Mouse (Mus musculus) neural tube, embryonic 11.5 days (tissue): Measurements from ENCODE around the gene Klhl6. TPM values are rescaled to one million over a fixed set of nuclear protein-coding genes. Genes with fewer than 3 reads are reported as not detected.

Experiments
- ATAC-seq: fragments of 200-750 bp; cut with Nextera tagmentation; 2 replicates; pipeline ENCODE4 v1.8.0; 2017; ENCODE audit warnings: moderate number of reproducible peaks, mild to moderate bottlenecking, moderate TSS enrichment, moderate library complexity; ENCODE audit not compliant: insufficient read depth, low FRiP score, low TSS enrichment
- DNase-seq: peaks from one replicate; pipeline ENCODE4 v3.0.0-alpha.2; 2015; ENCODE audit warnings: low spot score
- H3K27ac ChIP-seq: fragments of 300-500 bp; sonication (generic); 2 replicates; pipeline ENCODE4 v1.5.1; 2014; ENCODE audit warnings: low read depth, mild to moderate bottlenecking, low read length
- H3K27me3 ChIP-seq: fragments of 300-500 bp; sonication (generic); 2 replicates; pipeline ENCODE4 v1.6.1; 2014; ENCODE audit warnings: mild to moderate bottlenecking, low read length, mixed read lengths; ENCODE audit not compliant: control insufficient read depth, insufficient read depth
- H3K36me3 ChIP-seq: fragments of 300-500 bp; sonication (generic); 2 replicates; pipeline ENCODE4 v1.6.1; 2014; ENCODE audit warnings: mild to moderate bottlenecking, low read length, moderate library complexity, mixed read lengths; ENCODE audit not compliant: control insufficient read depth, insufficient read depth
- H3K4me1 ChIP-seq: fragments of 300-500 bp; sonication (generic); 2 replicates; pipeline ENCODE4 v1.6.1; 2014; ENCODE audit warnings: low read length, mixed read lengths; ENCODE audit not compliant: control insufficient read depth, insufficient read depth
- H3K4me2 ChIP-seq: fragments of 300-500 bp; sonication (generic); 2 replicates; pipeline ENCODE4 v1.6.1; 2014; ENCODE audit warnings: low read depth, mild to moderate bottlenecking, moderate library complexity
- H3K4me3 ChIP-seq: fragments of 300-500 bp; sonication (generic); 2 replicates; pipeline ENCODE4 v1.5.1; 2014; ENCODE audit warnings: low read depth, low read length
- H3K9ac ChIP-seq: fragments of 300-500 bp; sonication (generic); 2 replicates; pipeline ENCODE4 v1.6.1; 2014; ENCODE audit warnings: mild to moderate bottlenecking, low read length
- H3K9me3 ChIP-seq: fragments of 300-500 bp; sonication (generic); 2 replicates; pipeline ENCODE4 v1.6.1; 2016; ENCODE audit warnings: low read length; ENCODE audit not compliant: control insufficient read depth
- WGBS: fragments of 180-500 bp; shearing (Covaris S2); extraction: QIAGEN DNeasy Blood & Tissue Kit; methylation state at CpG from one replicate; pipeline ENCODE4 v1.1.7; 2014; 5-methylcytosine and 5-hydroxymethylcytosine counted together
- polyA plus RNA-seq: library from polyadenylated mRNA; unstranded; fragments of >200 nt; fragmentation: Nextera tagmentation; extraction: Ambion mirVana; gene quantifications from 2 replicates; pipeline ENCODE4 v1.2.1, GENCODE M21; 2014

Gene Klhl6
- polyA plus RNA-seq, 1 experiment from 2014 or later: 9.7 TPM

DNA sequence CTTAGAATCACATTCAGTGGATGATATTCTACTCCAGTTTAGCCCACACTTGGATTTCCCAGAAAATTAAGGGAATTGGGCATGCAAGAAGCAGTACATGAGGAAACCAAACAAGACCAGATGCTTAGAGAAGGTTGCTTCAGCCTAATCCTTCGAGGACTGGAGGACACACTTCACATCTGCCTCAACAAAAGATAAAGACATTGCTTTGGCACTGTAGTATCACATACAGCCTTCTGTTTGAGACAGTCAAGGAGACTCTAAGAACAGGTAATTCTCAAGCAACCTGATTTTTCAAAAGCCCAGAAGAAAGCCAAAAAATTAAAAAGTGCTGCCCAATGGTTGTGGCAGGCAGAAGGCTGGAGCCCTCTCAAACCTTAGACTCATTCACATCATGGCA, 16.4 kb downstream of the Klhl6 start:
- Histone ChIP-seq H3K27ac (no peak overlapping the region), H3K36me3 (no peaks in the 10 kb centered on the region), H3K4me1 (no peaks in the 10 kb centered on the region), H3K4me2 (no peak overlapping the region), H3K9me3 (no peaks in the 10 kb centered on the region), H3K9ac (no peak overlapping the region), H3K4me3 (no peak overlapping the region), H3K27me3 (no peaks in the 10 kb centered on the region)
- WGBS: 73% methylated on average over 1 of the region's 1 CpGs
- no peak for ATAC-seq
- no peak for DNase-seq

DNA sequence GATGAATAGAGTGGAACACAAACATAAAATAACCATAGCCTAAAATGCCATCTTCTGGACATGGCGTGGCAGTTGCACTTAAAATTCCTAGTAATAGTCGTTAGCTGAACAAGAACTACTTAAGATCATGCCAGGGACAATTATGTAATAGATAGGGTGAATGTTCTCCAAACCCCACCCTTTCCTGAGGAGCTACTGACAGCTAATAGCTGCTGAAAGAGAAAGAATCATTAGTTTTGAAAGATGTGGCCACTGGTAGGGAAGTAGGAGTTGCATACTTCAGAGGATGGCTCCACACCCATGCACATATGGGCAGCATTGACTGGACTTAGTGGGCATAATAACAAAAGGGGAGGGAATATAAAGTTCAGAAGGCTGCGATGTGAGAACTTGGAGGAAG, 19.9 kb downstream of the Klhl6 start:
- Histone ChIP-seq H3K4me3 (no peak overlapping the region), H3K27me3 (no peaks in the 10 kb centered on the region), H3K4me1 (no peaks in the 10 kb centered on the region), H3K4me2 (no peak overlapping the region), H3K9me3 (no peaks in the 10 kb centered on the region), H3K9ac (no peak overlapping the region), H3K36me3 (no peaks in the 10 kb centered on the region), H3K27ac (no peak overlapping the region)
- DNase-seq (no peak), ATAC-seq (no peak)
- 90% methylated on average over 3 of the region's 3 CpGs for WGBS

DNA sequence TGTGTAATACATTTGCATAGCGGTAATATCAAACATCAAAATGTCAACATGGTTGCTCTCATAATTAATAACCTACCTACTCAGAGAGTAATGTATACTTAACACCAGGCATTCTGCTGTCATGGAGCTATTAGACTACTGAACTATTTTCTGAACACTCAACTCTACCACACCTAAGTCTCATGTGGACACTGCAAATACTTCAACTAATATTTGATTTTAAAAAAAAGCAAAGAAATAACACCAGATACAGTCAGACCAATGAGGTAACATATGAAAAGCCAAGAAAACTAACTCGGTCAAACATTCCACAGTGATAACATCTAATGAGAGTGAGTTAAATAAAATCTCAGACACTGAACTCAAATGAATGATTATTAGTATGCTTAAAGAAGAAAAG, 21.8 kb downstream of the Klhl6 start:
- H3K4me3 ChIP-seq: no peak overlapping the region
- DNase-seq (no peak), ATAC-seq (no peak)
- no peaks in the 10 kb centered on the region for H3K36me3 ChIP-seq
- no peak overlapping the region for H3K9ac ChIP-seq
- H3K9me3 ChIP-seq: no peaks in the 10 kb centered on the region
- no peaks in the 10 kb centered on the region for H3K4me1 ChIP-seq
- H3K27ac ChIP-seq: no peak overlapping the region
- 91% methylated on average over 2 of the region's 2 CpGs for WGBS
- H3K27me3 ChIP-seq: no peaks in the 10 kb centered on the region
- no peak overlapping the region for H3K4me2 ChIP-seq

DNA sequence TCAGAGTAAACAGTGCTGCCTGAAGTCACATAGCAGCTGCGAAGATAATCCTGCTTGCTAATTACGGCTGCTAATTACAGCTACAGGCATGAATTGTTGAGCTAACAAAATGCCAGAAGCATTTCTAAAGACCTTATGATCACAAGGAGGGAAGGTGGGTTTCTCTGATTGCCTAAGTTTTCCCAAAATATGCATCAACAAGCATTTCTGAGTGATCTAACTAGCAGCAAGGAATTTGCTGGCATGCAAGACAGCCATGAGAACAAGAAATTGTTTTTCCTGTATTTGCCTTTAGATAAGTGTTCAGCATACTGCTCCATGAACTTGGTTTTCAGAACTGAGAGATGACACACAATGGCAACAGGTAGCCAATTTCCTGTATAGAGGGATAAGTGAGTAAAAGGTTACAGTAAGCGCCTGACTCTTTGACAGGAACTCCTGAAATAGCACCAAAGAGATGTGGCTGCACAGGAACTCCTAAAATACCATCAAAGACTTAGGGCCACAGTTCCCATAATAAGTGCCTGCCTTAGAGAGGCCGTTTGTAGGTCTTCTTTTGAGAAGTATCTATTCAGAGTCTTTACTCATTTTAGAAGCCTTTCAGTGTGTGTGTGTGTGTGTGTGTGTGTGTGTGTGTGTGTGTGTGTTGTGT, 22.3 kb downstream of the Klhl6 start:
- no peaks in the 10 kb centered on the region for H3K27me3 ChIP-seq
- no peaks in the 10 kb centered on the region for H3K9me3 ChIP-seq

DNA sequence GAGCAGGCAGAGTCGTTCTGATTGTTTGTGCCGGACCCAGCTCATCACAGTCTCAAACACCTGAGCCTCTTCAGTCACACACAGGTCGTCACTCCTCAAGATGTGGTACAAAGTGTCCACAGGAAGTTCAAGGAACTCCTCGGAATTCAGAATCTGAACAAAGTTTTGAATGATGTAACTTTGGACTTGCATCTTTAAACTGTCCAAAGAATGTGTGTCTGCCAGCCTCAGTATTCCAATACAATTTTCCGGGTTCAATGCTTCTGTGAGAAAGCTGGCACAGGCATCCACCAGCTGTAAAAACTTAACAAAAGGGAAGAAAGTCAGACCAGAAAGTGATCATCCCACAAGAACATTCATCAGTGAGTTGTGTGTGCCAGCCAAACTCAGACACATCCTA, 25.8 kb downstream of the Klhl6 start:
- no peak overlapping the region for H3K27ac ChIP-seq
- no peak overlapping the region for H3K9ac ChIP-seq
- no peaks in the 10 kb centered on the region for H3K27me3 ChIP-seq
- no peaks in the 10 kb centered on the region for H3K9me3 ChIP-seq
- H3K4me3 ChIP-seq: no peak overlapping the region
- no peak overlapping the region for H3K4me2 ChIP-seq
- no peaks in the 10 kb centered on the region for H3K4me1 ChIP-seq
- WGBS: 81% methylated on average over 5 of the region's 5 CpGs
- H3K36me3 ChIP-seq: no peaks in the 10 kb centered on the region
- no peak for DNase-seq
- no peak for ATAC-seq

More for the DNA sequence above, 22.3 kb downstream of the Klhl6 start:
- H3K4me2 ChIP-seq: no peak overlapping the region
- ATAC-seq (no peak), DNase-seq (no peak)
- H3K4me1 ChIP-seq: no peaks in the 10 kb centered on the region
- no peak overlapping the region for H3K27ac ChIP-seq
- H3K4me3 ChIP-seq: no peak overlapping the region
- no peak overlapping the region for H3K9ac ChIP-seq
- no peaks in the 10 kb centered on the region for H3K36me3 ChIP-seq
- WGBS: 68% methylated on average over 4 of the region's 4 CpGs

DNA sequence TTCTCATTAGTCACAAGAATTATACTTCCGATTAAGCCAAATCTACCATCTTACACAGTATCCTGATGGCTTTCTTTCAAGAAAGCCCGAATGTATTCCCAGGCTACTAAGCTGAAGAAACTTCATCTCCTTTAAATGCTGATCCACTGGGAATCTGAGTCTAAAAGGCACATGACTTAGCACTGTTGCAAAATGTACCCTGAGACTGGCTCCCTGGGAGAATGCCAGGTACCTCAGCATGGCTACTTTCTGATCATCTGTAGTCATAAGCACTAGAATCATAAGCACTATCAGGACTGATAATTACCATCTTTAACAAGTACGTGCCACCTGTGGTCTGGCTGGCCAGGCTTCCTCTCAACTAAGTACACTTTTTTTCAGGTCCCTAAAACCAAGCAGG, 35.5 kb downstream of the Klhl6 start:
- Histone ChIP-seq H3K4me3 (no peak overlapping the region), H3K9me3 (no peaks in the 10 kb centered on the region), H3K4me2 (no peak overlapping the region), H3K27ac (no peak overlapping the region), H3K36me3 (no peaks in the 10 kb centered on the region), H3K9ac (no peak overlapping the region), H3K4me1 (no peaks in the 10 kb centered on the region), H3K27me3 (no peaks in the 10 kb centered on the region)
- ATAC-seq: no peak
- DNase-seq: no peak
- 87% methylated on average over 3 of the region's 3 CpGs for WGBS

DNA sequence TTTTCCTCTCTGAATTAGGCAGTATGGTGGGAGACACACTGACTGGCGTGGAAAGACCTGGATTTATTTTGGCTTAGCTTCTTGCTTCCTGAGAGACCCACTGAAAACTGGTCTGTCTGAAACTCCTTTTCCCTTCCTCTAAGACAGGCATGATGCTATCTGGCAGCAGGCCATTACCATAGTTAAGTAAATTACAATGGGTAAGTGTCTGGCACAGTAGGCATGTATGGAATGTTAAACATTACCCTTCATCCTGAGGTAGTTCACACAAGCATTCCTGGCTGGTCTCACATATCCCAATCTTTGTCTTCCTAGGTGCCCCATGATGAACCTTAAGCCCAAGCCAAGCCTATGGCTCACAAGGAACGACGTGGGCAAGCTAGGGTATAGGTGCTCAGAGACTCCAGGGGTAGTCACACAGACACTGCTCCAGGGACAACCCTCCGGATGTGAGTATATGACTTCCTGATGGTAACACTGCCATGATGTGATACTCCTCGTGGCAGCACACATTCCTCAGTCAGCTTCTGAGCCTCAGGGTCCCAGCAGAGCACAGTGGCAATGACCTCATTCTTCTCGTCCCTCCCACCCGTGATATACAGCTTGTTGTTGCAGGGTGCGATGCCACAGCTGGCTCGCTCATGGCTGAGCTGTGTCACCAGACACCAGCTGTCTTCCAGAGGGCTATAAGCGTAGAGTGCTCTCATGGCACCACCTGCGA, 36.1 kb downstream of the Klhl6 start:
- no peak for DNase-seq
- WGBS: 74% methylated on average over 11 of the region's 11 CpGs
- no peaks in the 10 kb centered on the region for H3K27me3 ChIP-seq
- H3K27ac ChIP-seq: no peak overlapping the region
- ATAC-seq: no peak
- H3K4me2 ChIP-seq: no peak overlapping the region
- H3K9me3 ChIP-seq: no peaks in the 10 kb centered on the region
- no peak overlapping the region for H3K9ac ChIP-seq
- H3K4me3 ChIP-seq: no peak overlapping the region
- H3K4me1 ChIP-seq: no peaks in the 10 kb centered on the region
- H3K36me3 ChIP-seq: no peaks in the 10 kb centered on the region

DNA sequence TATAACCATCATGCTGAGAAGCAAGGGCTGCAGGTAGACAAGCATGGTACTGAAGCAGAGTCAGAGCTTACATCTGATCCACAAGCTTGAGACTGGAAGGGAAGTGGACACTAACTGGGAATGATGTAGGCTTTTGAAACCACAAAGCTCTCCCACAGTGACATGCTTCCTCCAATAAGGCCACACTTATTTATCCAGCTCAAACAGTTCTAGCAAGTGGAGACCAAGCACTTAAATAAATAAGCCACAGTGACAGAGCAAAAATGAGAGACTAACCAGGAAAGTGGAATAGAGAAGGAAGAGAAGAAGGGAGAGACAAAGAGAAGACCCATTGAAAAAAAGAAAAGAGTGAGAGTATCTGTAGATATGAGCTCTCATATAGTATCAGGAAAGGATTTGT, 62.0 kb downstream of the Klhl6 start:
- H3K27ac ChIP-seq: no peak overlapping the region
- no peak overlapping the region for H3K4me2 ChIP-seq
- no peak overlapping the region for H3K4me3 ChIP-seq
- ATAC-seq: no peak
- H3K4me1 ChIP-seq: no peaks in the 10 kb centered on the region
- H3K9me3 ChIP-seq: no peaks in the 10 kb centered on the region
- no peak for DNase-seq
- no peaks in the 10 kb centered on the region for H3K27me3 ChIP-seq
- H3K9ac ChIP-seq: no peak overlapping the region
- no peaks in the 10 kb centered on the region for H3K36me3 ChIP-seq

DNA sequence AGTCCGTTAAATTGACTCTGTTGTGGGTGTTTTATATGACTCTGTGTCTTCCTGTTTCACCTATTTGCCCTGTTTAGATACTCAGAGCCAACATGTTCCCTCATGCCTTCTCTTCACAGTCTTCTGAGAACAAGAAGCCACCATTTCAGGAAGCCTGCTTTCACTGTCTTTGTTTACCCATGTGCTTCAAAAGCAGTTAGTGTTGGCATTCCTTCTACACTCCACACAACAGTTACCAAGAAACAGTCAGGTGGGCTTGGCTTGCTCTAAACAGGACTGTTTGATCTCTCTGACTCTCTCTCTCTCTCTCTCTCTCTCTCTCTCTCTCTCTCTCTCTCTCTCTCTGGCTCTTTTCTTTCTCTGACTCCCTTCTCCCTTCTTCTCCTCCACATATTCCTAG, 64.6 kb downstream of the Klhl6 start:
- no peak overlapping the region for H3K27ac ChIP-seq
- no peaks in the 10 kb centered on the region for H3K9me3 ChIP-seq
- H3K4me3 ChIP-seq: no peak overlapping the region
- no peak overlapping the region for H3K4me2 ChIP-seq
- H3K36me3 ChIP-seq: no peaks in the 10 kb centered on the region
- no peak overlapping the region for H3K9ac ChIP-seq
- no peaks in the 10 kb centered on the region for H3K27me3 ChIP-seq
- ATAC-seq: no peak
- no peaks in the 10 kb centered on the region for H3K4me1 ChIP-seq
- no peak for DNase-seq
- WGBS: 85% methylated on average over 1 of the region's 1 CpGs
